Mouse (Mus musculus): ENCODE results near the gene Nkx6-2. TPM values are rescaled to one million over a fixed set of nuclear protein-coding genes. Genes with fewer than 3 reads are reported as not detected.
A peak's percentile ranks its signal among the peaks of the same experiment; 100 is the strongest.

Nkx6-2 gene
- polyA plus RNA-seq, 1 experiment from 2014 or later = 54.7 TPM

DNA sequence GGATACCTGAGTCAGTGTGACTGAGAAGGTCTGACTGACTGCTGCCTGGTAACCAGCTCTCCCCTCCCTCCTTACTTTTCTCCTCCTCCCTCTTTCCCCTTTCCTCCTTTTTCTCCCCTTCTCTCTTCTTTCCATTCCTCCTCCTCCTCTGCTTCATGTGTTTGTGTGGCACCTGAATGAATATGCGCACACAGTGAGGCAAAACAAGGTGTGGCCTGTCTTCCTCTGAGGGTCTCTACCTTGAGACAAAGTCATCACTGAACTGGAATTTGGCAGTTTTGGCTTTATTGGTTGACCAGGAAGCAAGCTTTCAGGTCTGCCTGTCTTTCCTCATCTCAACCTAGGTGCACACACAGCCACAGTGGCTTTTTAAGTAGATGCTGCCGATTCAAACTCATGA lies 45.8 kb downstream of the Nkx6-2 start:
- ATAC-seq (ENCODE audit: low FRiP score) = no peak

GRCm38 (mm10) chr7:139536331-139536730 lies 46.3 kb downstream of the Nkx6-2 start:
- Histone ChIP-seq H3K9me3 (ENCODE audit: control insufficient read depth, low read length) (no peaks in the 10 kb centered on the region), H3K4me2 (no peak overlapping the region), H3K27me3 (ENCODE audit: control insufficient read depth, insufficient read depth, low read length) (peaks cover 81% of the 10 kb centered on the region), H3K4me3 (ENCODE audit: low read depth, low read length) (no peak overlapping the region), H3K4me1 (ENCODE audit: control insufficient read depth, insufficient read depth, low read length) (no peaks in the 10 kb centered on the region), H3K9ac (ENCODE audit: low read length) (no peak overlapping the region), H3K36me3 (ENCODE audit: control insufficient read depth, insufficient read depth, low read length) (no peaks in the 10 kb centered on the region), H3K27ac (ENCODE audit: low read depth, low read length) (no peak overlapping the region)
- DNase-seq (ENCODE audit: low spot score, missing footprints) = no peak
- ATAC-seq (ENCODE audit: low FRiP score) = no peak
- WGBS = 86% methylated on average over 5 of the region's 5 CpGs

More for the DNA sequence above, 45.8 kb downstream of the Nkx6-2 start:
- Histone ChIP-seq H3K4me2 (no peak overlapping the region), H3K9ac (ENCODE audit: low read length) (no peak overlapping the region), H3K4me1 (ENCODE audit: control insufficient read depth, insufficient read depth, low read length) (no peaks in the 10 kb centered on the region), H3K36me3 (ENCODE audit: control insufficient read depth, insufficient read depth, low read length) (no peaks in the 10 kb centered on the region), H3K27me3 (ENCODE audit: control insufficient read depth, insufficient read depth, low read length) (peaks cover 77% of the 10 kb centered on the region), H3K9me3 (ENCODE audit: control insufficient read depth, low read length) (no peaks in the 10 kb centered on the region), H3K4me3 (ENCODE audit: low read depth, low read length) (no peak overlapping the region), H3K27ac (ENCODE audit: low read depth, low read length) (no peak overlapping the region)
- no peak for DNase-seq (ENCODE audit: low spot score, missing footprints)
- 96% methylated on average over 2 of the region's 2 CpGs for WGBS

DNA sequence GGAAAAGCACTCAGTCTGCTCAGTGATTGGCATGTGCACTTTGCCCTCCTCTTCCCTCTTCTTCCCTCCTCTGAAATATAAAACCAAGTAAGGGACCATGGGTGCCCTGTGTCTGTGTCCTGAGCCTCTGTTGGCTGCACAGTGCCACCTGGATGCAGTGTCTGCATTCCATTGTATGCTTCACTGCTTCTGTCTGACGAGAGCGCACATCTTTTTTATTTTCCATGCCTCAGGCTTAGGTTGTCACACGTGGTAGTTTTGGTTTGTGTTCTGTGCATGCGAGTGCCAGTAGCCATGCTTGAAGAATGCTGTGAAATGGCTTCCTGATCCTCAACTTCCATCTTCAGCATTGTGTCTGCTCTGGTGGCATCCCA lies 51.2 kb downstream of the Nkx6-2 start:
- H3K27me3 ChIP-seq (ENCODE audit: control insufficient read depth, insufficient read depth, low read length) = peaks cover 80% of the 10 kb centered on the region
- ATAC-seq (ENCODE audit: low FRiP score) = no peak
- no peak overlapping the region for H3K4me2 ChIP-seq
- WGBS = 69% methylated on average over 4 of the region's 4 CpGs
- peak; percentile 65 for DNase-seq (ENCODE audit: low spot score, missing footprints)
- H3K36me3 ChIP-seq (ENCODE audit: control insufficient read depth, insufficient read depth, low read length) = no peaks in the 10 kb centered on the region
- no peak overlapping the region for H3K27ac ChIP-seq (ENCODE audit: low read depth, low read length)
- H3K4me3 ChIP-seq (ENCODE audit: low read depth, low read length) = no peak overlapping the region
- peaks cover 26% of the 10 kb centered on the region for H3K4me1 ChIP-seq (ENCODE audit: control insufficient read depth, insufficient read depth, low read length)
- H3K9me3 ChIP-seq (ENCODE audit: control insufficient read depth, low read length) = no peaks in the 10 kb centered on the region
- H3K9ac ChIP-seq (ENCODE audit: low read length) = no peak overlapping the region

DNA sequence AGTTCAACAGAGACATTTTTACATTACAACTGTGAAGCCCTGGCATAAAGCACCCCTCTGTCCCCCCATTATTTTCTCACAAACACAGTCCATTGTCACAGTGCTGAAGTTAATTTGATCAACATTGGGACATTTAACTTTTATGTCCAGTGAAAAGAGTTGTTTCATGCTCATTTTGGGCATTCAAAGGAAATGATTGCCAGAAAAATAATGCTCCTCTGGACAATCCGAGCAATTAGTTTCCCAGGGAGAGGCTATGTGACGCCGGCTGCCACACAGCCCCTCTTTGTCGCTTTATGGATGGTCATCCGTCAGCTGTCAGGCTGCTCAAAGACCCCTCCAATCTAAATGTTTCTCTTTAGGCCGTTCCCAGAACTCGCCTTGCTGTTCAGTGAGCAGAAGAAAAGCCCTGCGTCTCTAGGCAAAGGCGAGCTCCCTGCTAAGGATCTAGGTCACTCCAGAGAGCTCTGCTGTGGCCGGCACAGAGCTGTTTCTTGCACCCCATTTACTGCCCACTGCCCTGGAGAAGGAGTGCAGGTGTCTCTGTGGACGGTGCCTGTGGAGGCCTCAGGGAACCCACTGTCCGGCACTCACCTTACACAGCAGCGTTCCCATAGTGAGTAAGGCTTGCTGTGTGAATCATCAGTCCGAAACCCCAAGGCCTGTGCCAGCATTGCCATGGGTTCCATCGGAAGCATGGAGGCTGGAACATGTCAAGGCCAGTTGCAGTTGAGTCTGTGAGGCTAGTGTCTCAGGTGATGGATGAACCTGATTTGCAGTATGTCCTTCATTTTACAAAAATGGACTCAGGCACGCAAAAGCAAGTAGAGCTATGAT lies 51.8 kb downstream of the Nkx6-2 start:
- Histone ChIP-seq H3K4me1 (ENCODE audit: control insufficient read depth, insufficient read depth, low read length) (peaks cover 26% of the 10 kb centered on the region), H3K36me3 (ENCODE audit: control insufficient read depth, insufficient read depth, low read length) (no peaks in the 10 kb centered on the region), H3K27me3 (ENCODE audit: control insufficient read depth, insufficient read depth, low read length) (peaks cover 80% of the 10 kb centered on the region), H3K9ac (ENCODE audit: low read length) (no peak overlapping the region), H3K4me3 (ENCODE audit: low read depth, low read length) (no peak overlapping the region), H3K27ac (ENCODE audit: low read depth, low read length) (peak overlapping the region; percentile 30), H3K9me3 (ENCODE audit: control insufficient read depth, low read length) (no peaks in the 10 kb centered on the region), H3K4me2 (no peak overlapping the region)
- 42% methylated on average over 16 of the region's 16 CpGs for WGBS
- DNase-seq (ENCODE audit: low spot score, missing footprints) (peak; percentile 87), ATAC-seq (ENCODE audit: low FRiP score) (peak; percentile 23; the same call in 1 of the 2 replicates)

Other genes starting within 250 kb of the Nkx6-2 start
- gene Inpp5a, start 193.7 kb downstream of the Nkx6-2 start, polyA plus RNA-seq (2014; fragmentation: Nextera tagmentation; extraction: Ambion mirVana) = 23.2 and 25.2 TPM in 2 replicates
- 0.32 and 0.37 TPM in 2 replicates for gene Cfap46, start 101.0 kb upstream of the Nkx6-2 start, polyA plus RNA-seq (2014; fragmentation: Nextera tagmentation; extraction: Ambion mirVana)

All from midbrain, embryonic 11.5 days (tissue).